Mouse (Mus musculus): ENCODE data around the gene Csf3r. TPM values are rescaled to one million over a fixed set of nuclear protein-coding genes. Genes with fewer than 3 reads are reported as not detected.

Gene Csf3r
- total and polyA plus RNA-seq, 3 experiments = 0.02 to 0.05 TPM; not detected in 1

GRCm38 (mm10) chr4:125990143-125990542, 34.2 kb upstream of the Csf3r start:
- DNase-seq (ENCODE audit: low spot score) (peak; percentile 32), ATAC-seq (ENCODE audit: extremely low read depth, insufficient number of reproducible peaks, low FRiP score, poor library complexity, severe bottlenecking) (0 out of 2 replicates have a peak, but pooled peaks have one; percentile 22)
- H3K36me3 ChIP-seq (replicated peaks) = no peaks in the 10 kb centered on the region
- no peaks in the 10 kb centered on the region for H3K4me1 ChIP-seq (ENCODE audit: insufficient read depth, low read depth, low read length)
- H3K4me3 ChIP-seq (ENCODE audit: low read depth, low read length) = no peak overlapping the region
- TF ChIP-seq CTCF (IDR thresholded peaks at IDR 0.05; ENCODE audit: low read depth, low read length) (peak; percentile 43; the same call in 1 of the 2 replicates), TAL1 (conservative IDR thresholded peaks at IDR 0.05; ENCODE audit: low read depth, low read length) (no peak)
- peaks cover 8% of the 10 kb centered on the region for H3K9me3 ChIP-seq (replicated peaks)
- H3K27me3 ChIP-seq (ENCODE audit: insufficient read depth, low read length) = no peaks in the 10 kb centered on the region

- TF ChIP-seq GATA2 (IDR thresholded peaks at IDR 0.05; ENCODE audit: borderline replicate concordance, low read depth, low read length) (no peak), GATA1 (IDR thresholded peaks at IDR 0.05; ENCODE audit: borderline replicate concordance, low read length) (no peak), POLR2AphosphoS5 (IDR thresholded peaks at IDR 0.05; ENCODE audit: insufficient replicate concordance, low read depth, low read length) (no peak), CTCF (IDR thresholded peaks at IDR 0.05; ENCODE audit: low read depth, low read length) (no peak), TAL1 (conservative IDR thresholded peaks at IDR 0.05; ENCODE audit: low read depth, low read length) (no peak)
- H3K4me3 ChIP-seq (ENCODE audit: low read depth, low read length) = no peak overlapping the region
- no peak for DNase-seq (ENCODE audit: low spot score)
- H3K27me3 ChIP-seq (ENCODE audit: insufficient read depth, low read length) = no peaks in the 10 kb centered on the region
- no peaks in the 10 kb centered on the region for H3K36me3 ChIP-seq (replicated peaks)
- no peak for ATAC-seq (ENCODE audit: extremely low read depth, insufficient number of reproducible peaks, low FRiP score, poor library complexity, severe bottlenecking)
- H3K4me1 ChIP-seq (ENCODE audit: insufficient read depth, low read depth, low read length) = no peaks in the 10 kb centered on the region
- peaks cover 10% of the 10 kb centered on the region for H3K9me3 ChIP-seq (replicated peaks)
Observed at GRCm38 (mm10) chr4:125992206-125992605, 32.1 kb upstream of the Csf3r start.

- Histone ChIP-seq H3K4me3 (ENCODE audit: low read depth, low read length) (no peak overlapping the region), H3K36me3 (replicated peaks) (no peaks in the 10 kb centered on the region), H3K4me1 (ENCODE audit: insufficient read depth, low read depth, low read length) (no peaks in the 10 kb centered on the region), H3K9me3 (replicated peaks) (peaks cover 10% of the 10 kb centered on the region), H3K27me3 (ENCODE audit: insufficient read depth, low read length) (no peaks in the 10 kb centered on the region)
- ATAC-seq (ENCODE audit: extremely low read depth, insufficient number of reproducible peaks, low FRiP score, poor library complexity, severe bottlenecking) (no peak), DNase-seq (ENCODE audit: low spot score) (no peak)
- TF ChIP-seq GATA2 (IDR thresholded peaks at IDR 0.05; ENCODE audit: borderline replicate concordance, low read depth, low read length) = no peak
- no peak for TF ChIP-seq CTCF (IDR thresholded peaks at IDR 0.05; ENCODE audit: low read depth, low read length)
- TF ChIP-seq GATA1 (IDR thresholded peaks at IDR 0.05; ENCODE audit: borderline replicate concordance, low read length) = no peak
- TF ChIP-seq TAL1 (conservative IDR thresholded peaks at IDR 0.05; ENCODE audit: low read depth, low read length) = no peak
- no peak for TF ChIP-seq POLR2AphosphoS5 (IDR thresholded peaks at IDR 0.05; ENCODE audit: insufficient replicate concordance, low read depth, low read length)
Observed at GRCm38 (mm10) chr4:125992906-125993305, 31.4 kb upstream of the Csf3r start.

GRCm38 (mm10) chr4:125996576-125996975, 27.8 kb upstream of the Csf3r start:
- Histone ChIP-seq H3K9me3 (replicated peaks) (peaks cover 23% of the 10 kb centered on the region), H3K36me3 (replicated peaks) (no peaks in the 10 kb centered on the region), H3K4me3 (ENCODE audit: low read depth, low read length) (no peak overlapping the region), H3K27me3 (ENCODE audit: insufficient read depth, low read length) (no peaks in the 10 kb centered on the region), H3K4me1 (ENCODE audit: insufficient read depth, low read depth, low read length) (no peaks in the 10 kb centered on the region)
- TF ChIP-seq POLR2AphosphoS5 (IDR thresholded peaks at IDR 0.05; ENCODE audit: insufficient replicate concordance, low read depth, low read length) = no peak
- no peak for TF ChIP-seq GATA2 (IDR thresholded peaks at IDR 0.05; ENCODE audit: borderline replicate concordance, low read depth, low read length)
- TF ChIP-seq GATA1 (IDR thresholded peaks at IDR 0.05; ENCODE audit: borderline replicate concordance, low read length) = no peak
- TF ChIP-seq TAL1 (conservative IDR thresholded peaks at IDR 0.05; ENCODE audit: low read depth, low read length) = no peak
- TF ChIP-seq CTCF (IDR thresholded peaks at IDR 0.05; ENCODE audit: low read depth, low read length) = no peak
- DNase-seq (ENCODE audit: low spot score) = no peak
- no peak for ATAC-seq (ENCODE audit: extremely low read depth, insufficient number of reproducible peaks, low FRiP score, poor library complexity, severe bottlenecking)

GRCm38 (mm10) chr4:125997826-125998225, 26.5 kb upstream of the Csf3r start:
- DNase-seq (ENCODE audit: low spot score) (no peak), ATAC-seq (ENCODE audit: extremely low read depth, insufficient number of reproducible peaks, low FRiP score, poor library complexity, severe bottlenecking) (no peak)
- TF ChIP-seq GATA1 (IDR thresholded peaks at IDR 0.05; ENCODE audit: borderline replicate concordance, low read length) (no peak), CTCF (IDR thresholded peaks at IDR 0.05; ENCODE audit: low read depth, low read length) (no peak), GATA2 (IDR thresholded peaks at IDR 0.05; ENCODE audit: borderline replicate concordance, low read depth, low read length) (no peak), TAL1 (conservative IDR thresholded peaks at IDR 0.05; ENCODE audit: low read depth, low read length) (no peak), POLR2AphosphoS5 (IDR thresholded peaks at IDR 0.05; ENCODE audit: insufficient replicate concordance, low read depth, low read length) (no peak)
- Histone ChIP-seq H3K4me3 (ENCODE audit: low read depth, low read length) (no peak overlapping the region), H3K36me3 (replicated peaks) (no peaks in the 10 kb centered on the region), H3K4me1 (ENCODE audit: insufficient read depth, low read depth, low read length) (no peaks in the 10 kb centered on the region), H3K9me3 (replicated peaks) (peaks cover 23% of the 10 kb centered on the region), H3K27me3 (ENCODE audit: insufficient read depth, low read length) (no peaks in the 10 kb centered on the region)

- no peak overlapping the region for H3K4me3 ChIP-seq (ENCODE audit: low read depth, low read length)
- ATAC-seq (ENCODE audit: extremely low read depth, insufficient number of reproducible peaks, low FRiP score, poor library complexity, severe bottlenecking) = no peak
- no peak for DNase-seq (ENCODE audit: low spot score)
- H3K9me3 ChIP-seq (replicated peaks) = peaks cover 23% of the 10 kb centered on the region
- TF ChIP-seq GATA1 (IDR thresholded peaks at IDR 0.05; ENCODE audit: borderline replicate concordance, low read length) = no peak
- no peak for TF ChIP-seq POLR2AphosphoS5 (IDR thresholded peaks at IDR 0.05; ENCODE audit: insufficient replicate concordance, low read depth, low read length)
- no peak for TF ChIP-seq GATA2 (IDR thresholded peaks at IDR 0.05; ENCODE audit: borderline replicate concordance, low read depth, low read length)
- TF ChIP-seq CTCF (IDR thresholded peaks at IDR 0.05; ENCODE audit: low read depth, low read length) = no peak
- TF ChIP-seq TAL1 (conservative IDR thresholded peaks at IDR 0.05; ENCODE audit: low read depth, low read length) = no peak
- H3K27me3 ChIP-seq (ENCODE audit: insufficient read depth, low read length) = no peaks in the 10 kb centered on the region
- no peaks in the 10 kb centered on the region for H3K36me3 ChIP-seq (replicated peaks)
- no peaks in the 10 kb centered on the region for H3K4me1 ChIP-seq (ENCODE audit: insufficient read depth, low read depth, low read length)
Observed at GRCm38 (mm10) chr4:126001311-126002199, 22.8 kb upstream of the Csf3r start.
